Mouse (Mus musculus) thymus, adult 2 months (tissue): ENCODE measurements at regions not wholly inside any gene's neighbourhood (a gene's known extent, or its start where the extent isn't known, plus 50 kb on each side); places are given as distances from the start of the nearest gene placed in this dataset.

Experiments
- CTCF ChIP-seq: fragments of 200-500 bp; IDR thresholded peaks from 2 replicates; pipeline ENCODE4 v1.5.1; 2012; ENCODE audit warnings: mild to moderate bottlenecking, control low read depth, low read length, moderate library complexity, borderline replicate concordance; ENCODE audit not compliant: control insufficient read depth, poor library complexity, insufficient read depth; ENCODE audit errors: extremely low read depth
- POLR2A ChIP-seq: fragments of 200-500 bp; IDR thresholded peaks from 2 replicates; pipeline ENCODE4 v1.6.1; 2012; ENCODE audit warnings: mild to moderate bottlenecking, low read length, control low read depth, moderate library complexity; ENCODE audit not compliant: control insufficient read depth, poor library complexity, insufficient read depth; ENCODE audit errors: extremely low read depth

GRCm38 (mm10) chr3:8206623-8207404, 1403.1 kb downstream of the Zfp704 start:
- TF ChIP-seq CTCF (no peak), POLR2A (no peak)
